ENCODE assay signal across 8 mouse cellular contexts in genomic region chr10:127738151-127738882, GRCm38 (mm10). TPM values are rescaled to one million over a fixed set of nuclear protein-coding genes. Genes with fewer than 3 reads are reported as not detected.
DNase-seq lines count a peak whose midpoint lies in the region; ATAC-seq and TF ChIP-seq lines count a peak whose summit lies in the region.

No protein-coding gene starts in this region.

- no peak overlapping the region for H3K27ac ChIP-seq in thymus, adult 2 months (ENCODE audit: control insufficient read depth, insufficient read depth, low read length)
- no peak overlapping the region for H3K27ac ChIP-seq in heart, embryonic 14.5 days (replicated peaks in 1 of 2; ENCODE audit: control insufficient read depth in 1 of 2, insufficient read depth in 1 of 2, low read depth in 2 of 2, low read length in 2 of 2)

- DNase-seq in thymus, adult 2 months: peak; percentile 39
- DNase-seq in thymus, adult 18-20 months: no peak
- peak; percentile 34 for DNase-seq in cerebellum, adult 9-11 months
- peak; percentile 47 for DNase-seq in kidney, postnatal 10 days
- DNase-seq in Muller cell, postnatal 12 days (ENCODE audit: inconsistent ontology term): no peak

- peak; percentile 62; the same call in 1 of the 2 replicates for TF ChIP-seq CTCF in thymus, adult 2 months (IDR thresholded peaks at IDR 0.05; ENCODE audit: borderline replicate concordance, control insufficient read depth, extremely low read depth, insufficient read depth, low read length, poor library complexity)

- H3K4me2 ChIP-seq in heart, embryonic 14.5 days (ENCODE audit: low read length): peak overlapping the region; percentile 88

- H3K27me3 ChIP-seq in thymus, adult 2 months (ENCODE audit: control insufficient read depth, insufficient read depth, low read length): no peaks in the 10 kb centered on the region; the same call in 1 of the 2 replicates
- H3K27me3 ChIP-seq in heart, embryonic 14.5 days (ENCODE audit: control insufficient read depth, insufficient read depth, low read length): no peaks in the 10 kb centered on the region

- H3K9me3 ChIP-seq in heart, embryonic 14.5 days (ENCODE audit: control insufficient read depth, low read length): no peaks in the 10 kb centered on the region

- no peak overlapping the region for H3K4me3 ChIP-seq in thymus, adult 2 months (ENCODE audit: control insufficient read depth, insufficient read depth, low read length)
- no peak overlapping the region for H3K4me3 ChIP-seq in heart, embryonic 14.5 days (ENCODE audit: control insufficient read depth in 1 of 2, insufficient read depth in 1 of 2, low read depth in 1 of 2, low read length in 2 of 2)

- peaks cover 12% of the 10 kb centered on the region for H3K4me1 ChIP-seq in thymus, adult 2 months (replicated peaks; ENCODE audit: control insufficient read depth, insufficient read depth, low read length)
- peaks cover 6 to 11% of the 10 kb centered on the region in 2 experiments; a peak in 3 of 4 replicates for H3K4me1 ChIP-seq in heart, embryonic 14.5 days (ENCODE audit: control insufficient read depth in 2 of 2, insufficient read depth in 2 of 2, low read length in 2 of 2)

- TF ChIP-seq POLR2A in thymus, adult 2 months (IDR thresholded peaks at IDR 0.05; ENCODE audit: control insufficient read depth, extremely low read depth, insufficient read depth, low read length, poor library complexity): no peak

- H3K36me3 ChIP-seq in thymus, adult 2 months (ENCODE audit: control insufficient read depth, insufficient read depth, low read length): peaks cover 13% of the 10 kb centered on the region
- peaks cover 22% of the 10 kb centered on the region for H3K36me3 ChIP-seq in heart, embryonic 14.5 days (ENCODE audit: control insufficient read depth, insufficient read depth, low read length)

- peak overlapping the region; percentile 98 for H3K9ac ChIP-seq in heart, embryonic 14.5 days (ENCODE audit: low read length)

- 52% methylated on average over 13 of the region's 13 CpGs for WGBS in thymus, adult 2 months
- 39% methylated on average over 13 of the region's 13 CpGs for WGBS in heart, embryonic 14.5 days

- no peak for ATAC-seq in heart, embryonic 14.5 days (ENCODE audit: insufficient number of reproducible peaks, insufficient read depth, low FRiP score, low read depth)
- ATAC-seq in megakaryocyte-erythroid progenitor cell, adult 5-6 weeks (replicated peaks; ENCODE audit: low FRiP score, low TSS enrichment, poor library complexity, severe bottlenecking): peak; percentile 24; the same call in 1 of the 2 replicates
- ATAC-seq in granulocyte monocyte progenitor cell, adult 5-6 weeks (replicated peaks; ENCODE audit: poor library complexity, severe bottlenecking): no peak

RNA-seq across cellular contexts. Expression of gene Zbtb39, which starts 1.0 kb away (rescaled TPM):
- polyA plus RNA-seq in thymus, adult 2 months (2012; rRNA removed): 7.4 and 8.3 TPM in 2 replicates
- polyA plus RNA-seq in heart, embryonic 14.5 days (2014; fragmentation: Nextera tagmentation; extraction: Ambion mirVana): 2.3 and 2.6 TPM in 2 replicates
- 6.9 and 10.2 TPM in 2 replicates for total RNA-seq in megakaryocyte-erythroid progenitor cell, adult 5-6 weeks (2014; fragmentation: Nextera tagmentation)
- total RNA-seq in megakaryocyte-erythroid progenitor cell, adult 5-6 weeks (2017): 3.0 and 3.4 TPM in 2 replicates
- total RNA-seq in granulocyte monocyte progenitor cell, adult 5-6 weeks (2014; fragmentation: Nextera tagmentation): 6.7 and 7.2 TPM in 2 replicates
- total RNA-seq in granulocyte monocyte progenitor cell, adult 5-6 weeks (2017): 2.6 and 3.6 TPM in 2 replicates

RNA-seq across cellular contexts. Expression of gene Gpr182, which starts 13.2 kb away (rescaled TPM):
- polyA plus RNA-seq in thymus, adult 2 months (2012; rRNA removed): 2.3 and 2.4 TPM in 2 replicates
- 6.1 and 9.3 TPM in 2 replicates for polyA plus RNA-seq in heart, embryonic 14.5 days (2014; fragmentation: Nextera tagmentation; extraction: Ambion mirVana)
- not detected in 2 replicates for total RNA-seq in megakaryocyte-erythroid progenitor cell, adult 5-6 weeks (2014; fragmentation: Nextera tagmentation)
- total RNA-seq in megakaryocyte-erythroid progenitor cell, adult 5-6 weeks (2017): not detected in 2 replicates
- not detected in 2 replicates for total RNA-seq in granulocyte monocyte progenitor cell, adult 5-6 weeks (2014; fragmentation: Nextera tagmentation)
- not detected in 2 replicates for total RNA-seq in granulocyte monocyte progenitor cell, adult 5-6 weeks (2017)

RNA-seq across cellular contexts. Expression of gene Tac2, which starts 14.0 kb away (rescaled TPM):
- 4.3 and 4.5 TPM in 2 replicates for polyA plus RNA-seq in thymus, adult 2 months (2012; rRNA removed)
- 1.3 TPM in 1 of 2 replicates, not detected in the other for polyA plus RNA-seq in heart, embryonic 14.5 days (2014; fragmentation: Nextera tagmentation; extraction: Ambion mirVana)
- total RNA-seq in megakaryocyte-erythroid progenitor cell, adult 5-6 weeks (2014; fragmentation: Nextera tagmentation): 3.5 and 9.5 TPM in 2 replicates
- total RNA-seq in megakaryocyte-erythroid progenitor cell, adult 5-6 weeks (2017): 0.91 and 2.3 TPM in 2 replicates
- not detected in 2 replicates for total RNA-seq in granulocyte monocyte progenitor cell, adult 5-6 weeks (2014; fragmentation: Nextera tagmentation)
- total RNA-seq in granulocyte monocyte progenitor cell, adult 5-6 weeks (2017): not detected in 2 replicates

RNA-seq across cellular contexts. Expression of gene Rdh1, which starts 21.2 kb away (rescaled TPM):
- polyA plus RNA-seq in thymus, adult 2 months (2012; rRNA removed): 0.04 and 0.08 TPM in 2 replicates
- polyA plus RNA-seq in heart, embryonic 14.5 days (2014; fragmentation: Nextera tagmentation; extraction: Ambion mirVana): not detected in 2 replicates
- 0.24 TPM in 1 of 2 replicates, not detected in the other for total RNA-seq in megakaryocyte-erythroid progenitor cell, adult 5-6 weeks (2014; fragmentation: Nextera tagmentation)
- total RNA-seq in megakaryocyte-erythroid progenitor cell, adult 5-6 weeks (2017): 0.05 TPM in 1 of 2 replicates, not detected in the other
- total RNA-seq in granulocyte monocyte progenitor cell, adult 5-6 weeks (2014; fragmentation: Nextera tagmentation): not detected in 2 replicates
- not detected in 2 replicates for total RNA-seq in granulocyte monocyte progenitor cell, adult 5-6 weeks (2017)

RNA-seq across cellular contexts. Expression of gene Rdh16f1, which starts 21.3 kb away (rescaled TPM):
- 0.10 TPM in 1 of 2 replicates, not detected in the other for polyA plus RNA-seq in thymus, adult 2 months (2012; rRNA removed)
- polyA plus RNA-seq in heart, embryonic 14.5 days (2014; fragmentation: Nextera tagmentation; extraction: Ambion mirVana): not detected in 2 replicates
- not detected in 2 replicates for total RNA-seq in megakaryocyte-erythroid progenitor cell, adult 5-6 weeks (2014; fragmentation: Nextera tagmentation)
- not detected in 2 replicates for total RNA-seq in megakaryocyte-erythroid progenitor cell, adult 5-6 weeks (2017)
- not detected in 2 replicates for total RNA-seq in granulocyte monocyte progenitor cell, adult 5-6 weeks (2014; fragmentation: Nextera tagmentation)
- not detected in 2 replicates for total RNA-seq in granulocyte monocyte progenitor cell, adult 5-6 weeks (2017)

Comparison
In these comparisons a context has a peak if more than half of its experiments do, and no peak if none do; other contexts are left out.
1. DNase-seq: peak in thymus, adult 2 months (single experiment), cerebellum, adult 9-11 months (single experiment) and kidney, postnatal 10 days (single experiment); none in thymus, adult 18-20 months (0 of 2) and Muller cell, postnatal 12 days (single experiment).